Mouse (Mus musculus) cerebellum, adult 18-20 months (tissue): ENCODE data around the gene Fam83g.

Source experiments
- DNase-seq, 2 experiments: peaks; one replicate each; pipeline ENCODE4 v3.0.0; 2021

The Fam83g gene

GRCm38 (mm10) chr11:61674839-61675159 lies 9.1 kb upstream of the Fam83g start:
- DNase-seq, result no peak

- DNase-seq, result no peak
Observed at GRCm38 (mm10) chr11:61675332-61675731, 8.6 kb upstream of the Fam83g start.

GRCm38 (mm10) chr11:61676216-61676854 lies 7.6 kb upstream of the Fam83g start:
- no peak for DNase-seq

- DNase-seq, result no peak
Observed at GRCm38 (mm10) chr11:61677709-61678108, 6.2 kb upstream of the Fam83g start.

- DNase-seq, result no peak
Observed at GRCm38 (mm10) chr11:61679091-61679866, 4.6 kb upstream of the Fam83g start.

GRCm38 (mm10) chr11:61685119-61685725 lies 1.3 kb downstream of the Fam83g start:
- DNase-seq, result no peak

- no peak for DNase-seq
Observed at GRCm38 (mm10) chr11:61686141-61686540, 2.2 kb downstream of the Fam83g start.

GRCm38 (mm10) chr11:61686906-61687453 lies 3.1 kb downstream of the Fam83g start:
- DNase-seq, result no peak

- DNase-seq, result no peak
Observed at GRCm38 (mm10) chr11:61687595-61687994, 3.7 kb downstream of the Fam83g start.

- peak; percentile 75 to 78 for DNase-seq
Observed at GRCm38 (mm10) chr11:61692996-61693395, 9.1 kb downstream of the Fam83g start.

- no peak for DNase-seq
Observed at GRCm38 (mm10) chr11:61698852-61699251, 15.0 kb downstream of the Fam83g start.

- DNase-seq, result no peak
Observed at GRCm38 (mm10) chr11:61699460-61699859, 15.6 kb downstream of the Fam83g start.

GRCm38 (mm10) chr11:61699933-61700332 lies 16.0 kb downstream of the Fam83g start:
- DNase-seq, result peak; percentile 58 to 63

- no peak for DNase-seq
Observed at GRCm38 (mm10) chr11:61701696-61702095, 17.8 kb downstream of the Fam83g start.

GRCm38 (mm10) chr11:61702494-61702893 lies 18.6 kb downstream of the Fam83g start:
- no peak for DNase-seq

- DNase-seq, result no peak
Observed at GRCm38 (mm10) chr11:61705581-61705980, 21.7 kb downstream of the Fam83g start.

- no peak for DNase-seq
Observed at GRCm38 (mm10) chr11:61706232-61706631, 22.3 kb downstream of the Fam83g start.

GRCm38 (mm10) chr11:61708928-61709327 lies 25.0 kb downstream of the Fam83g start:
- no peak for DNase-seq

GRCm38 (mm10) chr11:61713157-61713855 lies 29.4 kb downstream of the Fam83g start:
- DNase-seq, result no peak

- peak; percentile 81 to 84 for DNase-seq
Observed at GRCm38 (mm10) chr11:61714346-61715117, 30.6 kb downstream of the Fam83g start.

GRCm38 (mm10) chr11:61715130-61715529 lies 31.2 kb downstream of the Fam83g start:
- DNase-seq, result peak in 1 of 2 experiments; percentile 35

- no peak for DNase-seq
Observed at GRCm38 (mm10) chr11:61717990-61718389, 34.1 kb downstream of the Fam83g start.
